Mouse (Mus musculus) erythroblast, embryonic 14.5 days (primary cell): ENCODE results near the gene Fbxw4.

Experiments used
- GATA1 ChIP-seq: IDR thresholded peaks from 2 replicates; pipeline ENCODE4 v1.6.1; 2012; ENCODE audit warnings: low read length, inconsistent platforms, mixed read lengths
- TAL1 ChIP-seq: IDR thresholded peaks from 3 replicates; pipeline ENCODE4 v1.6.1; 2012; ENCODE audit warnings: low read length, inconsistent platforms, mixed read lengths

DNA sequence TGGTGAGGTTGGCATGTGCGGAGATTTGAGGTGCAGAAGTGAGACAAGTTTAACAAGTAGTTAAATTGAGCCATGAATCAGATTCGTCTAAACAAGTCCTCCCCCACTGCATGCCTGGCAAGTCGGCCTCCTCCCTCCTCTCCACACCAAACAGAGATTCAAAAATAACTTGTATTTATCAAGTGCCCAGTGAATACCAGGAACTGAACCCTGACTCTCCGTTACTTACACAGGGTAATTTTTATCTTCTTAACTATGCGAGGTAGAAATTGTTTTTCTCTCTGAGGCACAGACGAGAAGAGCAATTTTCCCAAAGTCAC lies 36.1 kb upstream of the Fbxw4 start:
- TF ChIP-seq TAL1 (no peak), GATA1 (no peak)
